Mouse (Mus musculus) adrenal gland, postnatal 0 days (tissue): ENCODE measurements around the gene Adgrf5. TPM values are rescaled to one million over a fixed set of nuclear protein-coding genes. Genes with fewer than 3 reads are reported as not detected.

Experiments
- polyA plus RNA-seq: library from polyadenylated mRNA; unstranded; fragments of >200 nt; fragmentation: Nextera tagmentation; extraction: Ambion mirVana; gene quantifications from 2 replicates; pipeline ENCODE4 v1.2.1, GENCODE M21; 2015

Adgrf5 gene
- polyA plus RNA-seq, result 5.8 and 10.3 TPM in 2 replicates

GRCm38 (mm10) chr17:43359826-43360619, at the start of gene Adgrf5:
Gene Adgrf5 (plus strand): TSS chr17:43360451.

GRCm38 (mm10) chr17:43502592-43502991, 142.3 kb downstream of the Adgrf5 start, which contains the start of gene Mep1a:
Gene Mep1a (minus strand): TSS chr17:43502812.

Other genes starting within 250 kb of the Adgrf5 start
- gene Adgrf1, start 90.1 kb upstream of the Adgrf5 start, polyA plus RNA-seq, result 0.03 TPM in 1 of 2 replicates, not detected in the other
- gene Mep1a, start 142.4 kb downstream of the Adgrf5 start, polyA plus RNA-seq, result 0.46 and 0.68 TPM in 2 replicates
- gene Ankrd66, start 183.2 kb downstream of the Adgrf5 start, polyA plus RNA-seq, result 0.17 and 0.44 TPM in 2 replicates
- gene Pla2g7, start 207.6 kb downstream of the Adgrf5 start, polyA plus RNA-seq, result 20.5 and 26.5 TPM in 2 replicates